Mouse (Mus musculus) intestine, postnatal 0 days (tissue): ENCODE results near the gene Aqp11. TPM values are rescaled to one million over a fixed set of nuclear protein-coding genes. Genes with fewer than 3 reads are reported as not detected.
A peak's percentile ranks its signal among the peaks of the same experiment; 100 is the strongest.

ENCODE experiments used
- ATAC-seq: fragments of 200-750 bp; cut with Nextera tagmentation; 2 replicates; pipeline ENCODE4 v1.8.0; 2017; ENCODE audit warnings: mild to moderate bottlenecking, moderate TSS enrichment, moderate library complexity
- H3K27ac ChIP-seq: fragments of 300-500 bp; sonication (generic); 2 replicates; pipeline ENCODE4 v1.5.1; 2014; ENCODE audit warnings: mild to moderate bottlenecking, low read depth, low read length, moderate library complexity
- H3K27me3 ChIP-seq: fragments of 300-500 bp; sonication (generic); replicated peaks from 2 replicates; pipeline ENCODE4 v1.6.1; 2014; ENCODE audit warnings: low read length, mixed read lengths; ENCODE audit not compliant: control insufficient read depth, insufficient read depth
- H3K36me3 ChIP-seq: fragments of 300-500 bp; sonication (generic); 2 replicates; pipeline ENCODE4 v1.6.1; 2014; ENCODE audit warnings: mild to moderate bottlenecking, moderate library complexity; ENCODE audit not compliant: control insufficient read depth, insufficient read depth
- H3K4me1 ChIP-seq: fragments of 300-500 bp; sonication (generic); replicated peaks from 2 replicates; pipeline ENCODE4 v1.6.1; 2014; ENCODE audit warnings: antibody characterized with exemption, low read length, mixed read lengths; ENCODE audit not compliant: control insufficient read depth, insufficient read depth
- H3K4me2 ChIP-seq: fragments of 300-500 bp; sonication (generic); replicated peaks from 2 replicates; pipeline ENCODE4 v1.6.1; 2014; ENCODE audit warnings: low read depth, mild to moderate bottlenecking, moderate library complexity
- H3K4me3 ChIP-seq: fragments of 300-500 bp; sonication (generic); 2 replicates; pipeline ENCODE4 v1.5.1; 2014; ENCODE audit warnings: low read depth, low read length
- H3K9ac ChIP-seq: fragments of 300-500 bp; sonication (generic); 2 replicates; pipeline ENCODE4 v1.6.1; 2014; ENCODE audit warnings: mild to moderate bottlenecking, low read depth, low read length
- H3K9me3 ChIP-seq: fragments of 300-500 bp; sonication (generic); 2 replicates; pipeline ENCODE4 v1.6.1; 2016; ENCODE audit warnings: mixed run types; ENCODE audit not compliant: control insufficient read depth
- CTCF ChIP-seq: sonication (generic); IDR thresholded peaks from 2 replicates; pipeline ENCODE4 v1.5.1; 2016; ENCODE audit warnings: low read depth, mild to moderate bottlenecking, control low read depth, antibody characterized with exemption, moderate library complexity
- WGBS: fragments of 180-500 bp; shearing (Covaris S2); extraction: QIAGEN DNeasy Blood & Tissue Kit; methylation state at CpG from one replicate; pipeline ENCODE4 v1.1.7; 2014; 5-methylcytosine and 5-hydroxymethylcytosine counted together
- polyA plus RNA-seq: library from polyadenylated mRNA; unstranded; fragments of >200 nt; fragmentation: Nextera tagmentation; extraction: Ambion mirVana; gene quantifications from 2 replicates; pipeline ENCODE4 v1.2.1, GENCODE M21; 2015

The Aqp11 gene
- polyA plus RNA-seq, 1 experiment from 2014 or later: 167 TPM

GRCm38 (mm10) chr7:97765963-97766347 is 27.9 kb upstream of the Aqp11 start:
- Histone ChIP-seq H3K27me3 (no peaks in the 10 kb centered on the region), H3K9me3 (no peaks in the 10 kb centered on the region), H3K27ac (peak overlapping the region; percentile 70; the same call in 1 of the 2 replicates), H3K4me3 (no peak overlapping the region), H3K36me3 (no peaks in the 10 kb centered on the region), H3K9ac (no peak overlapping the region), H3K4me2 (peak overlapping the region; percentile 45), H3K4me1 (peaks cover 6% of the 10 kb centered on the region; the same call in 1 of the 2 replicates)
- TF ChIP-seq CTCF: no peak
- WGBS: 45% methylated on average over 5 of the region's 5 CpGs
- peak; percentile 68 for ATAC-seq

GRCm38 (mm10) chr7:97765181-97765962 is 27.3 kb upstream of the Aqp11 start:
- no peak overlapping the region for H3K4me3 ChIP-seq
- no peak for TF ChIP-seq CTCF
- H3K9me3 ChIP-seq: no peaks in the 10 kb centered on the region
- H3K27ac ChIP-seq: no peak overlapping the region
- H3K9ac ChIP-seq: no peak overlapping the region
- no peak for ATAC-seq
- H3K36me3 ChIP-seq: no peaks in the 10 kb centered on the region
- H3K4me1 ChIP-seq: peaks cover 6% of the 10 kb centered on the region; the same call in 1 of the 2 replicates
- H3K4me2 ChIP-seq: no peak overlapping the region
- 82% methylated on average over 21 of the region's 21 CpGs for WGBS
- no peaks in the 10 kb centered on the region for H3K27me3 ChIP-seq

GRCm38 (mm10) chr7:97764591-97764990 is 26.5 kb upstream of the Aqp11 start:
- Histone ChIP-seq H3K4me2 (no peak overlapping the region), H3K4me1 (peaks cover 6% of the 10 kb centered on the region; the same call in 1 of the 2 replicates), H3K27ac (no peak overlapping the region), H3K4me3 (no peak overlapping the region), H3K36me3 (no peaks in the 10 kb centered on the region), H3K27me3 (no peaks in the 10 kb centered on the region), H3K9ac (no peak overlapping the region), H3K9me3 (no peaks in the 10 kb centered on the region)
- no peak for TF ChIP-seq CTCF
- ATAC-seq: no peak
- WGBS: 83% methylated on average over 11 of the region's 11 CpGs

- ATAC-seq: peak; percentile 59
- Histone ChIP-seq H3K27me3 (no peaks in the 10 kb centered on the region), H3K9ac (no peak overlapping the region), H3K27ac (no peak overlapping the region), H3K4me2 (peak overlapping the region; percentile 17; the same call in 1 of the 2 replicates), H3K4me1 (no peaks in the 10 kb centered on the region), H3K36me3 (no peaks in the 10 kb centered on the region), H3K9me3 (no peaks in the 10 kb centered on the region), H3K4me3 (no peak overlapping the region)
- TF ChIP-seq CTCF: no peak
- WGBS: 50% methylated on average over 18 of the region's 18 CpGs
Observed at GRCm38 (mm10) chr7:97756967-97757881, 19.1 kb upstream of the Aqp11 start.

GRCm38 (mm10) chr7:97749207-97750190 is 11.4 kb upstream of the Aqp11 start:
- H3K4me1 ChIP-seq: no peaks in the 10 kb centered on the region
- peak; percentile 53; the same call in 1 of the 2 replicates for ATAC-seq
- H3K4me3 ChIP-seq: peak overlapping the region; percentile 21
- peak overlapping the region; percentile 50 for H3K9ac ChIP-seq
- WGBS: 37% methylated on average over 19 of the region's 19 CpGs
- H3K9me3 ChIP-seq: no peaks in the 10 kb centered on the region
- H3K27ac ChIP-seq: peak overlapping the region; percentile 68
- H3K27me3 ChIP-seq: no peaks in the 10 kb centered on the region
- TF ChIP-seq CTCF: 0 out of 2 replicates have a peak, but pooled peaks have one; percentile 3
- H3K4me2 ChIP-seq: peak overlapping the region; percentile 60
- no peaks in the 10 kb centered on the region for H3K36me3 ChIP-seq
